Mouse (Mus musculus) MEL (cell line): ENCODE data around the gene Tmem236. TPM values are rescaled to one million over a fixed set of nuclear protein-coding genes. Genes with fewer than 3 reads are reported as not detected.

Source experiments
- DNase-seq: peaks from one replicate; pipeline ENCODE4 v3.0.0; 2011; ENCODE audit warnings: low read depth, low spot score
- H3K27ac ChIP-seq: 2 replicates; pipeline ENCODE4 v1.5.1; 2012; ENCODE audit warnings: low read depth, mild to moderate bottlenecking, control low read depth, low read length, moderate library complexity; ENCODE audit not compliant: control insufficient read depth
- H3K27me3 ChIP-seq, 2 experiments: fragments of 150-350 bp in 1 of 2; sonication (generic) in 1 of 2; 2 replicates each; pipeline ENCODE4 v1.6.1; 2012; ENCODE audit warnings: low read length in 2 of 2, mild to moderate bottlenecking in 2 of 2, improper control_type of control experiment in 1 of 2, moderate library complexity in 1 of 2; ENCODE audit not compliant: insufficient read depth in 2 of 2, control insufficient read depth in 1 of 2
- H3K36me3 ChIP-seq, 2 experiments: 2 replicates each; pipeline ENCODE4 v1.6.1; 2012 to 2014; ENCODE audit warnings: low read length in 2 of 2, improper control_type of control experiment in 1 of 2, inconsistent platforms in 1 of 2, mild to moderate bottlenecking in 1 of 2; ENCODE audit not compliant: insufficient read depth in 2 of 2, control insufficient read depth in 1 of 2
- H3K4me1 ChIP-seq, 2 experiments: fragments of 150-350 bp in 1 of 2; sonication (generic) in 1 of 2; 2 replicates each; pipeline ENCODE4 v1.6.1; 2012; ENCODE audit warnings: low read length in 2 of 2, improper control_type of control experiment in 1 of 2, mild to moderate bottlenecking in 1 of 2; ENCODE audit not compliant: insufficient read depth in 2 of 2, control insufficient read depth in 1 of 2
- H3K4me3 ChIP-seq, 2 experiments: fragments of 150-350 bp in 1 of 2; sonication (generic) in 1 of 2; 2 replicates each; pipeline ENCODE4 v1.5.1; 2012; ENCODE audit warnings: low read depth in 2 of 2, low read length in 2 of 2, mild to moderate bottlenecking in 2 of 2, moderate library complexity in 2 of 2, control low read depth in 1 of 2, improper control_type of control experiment in 1 of 2; ENCODE audit not compliant: control insufficient read depth in 1 of 2, insufficient read depth in 1 of 2
- H3K79me2 ChIP-seq: 2 replicates; pipeline ENCODE4 v1.6.1; 2012; ENCODE audit warnings: mild to moderate bottlenecking, low read length, moderate library complexity; ENCODE audit not compliant: control insufficient read depth, poor library complexity, insufficient read depth
- H3K9ac ChIP-seq: 2 replicates; pipeline ENCODE4 v1.6.1; 2012; ENCODE audit warnings: low read depth, mild to moderate bottlenecking, control low read depth, low read length, moderate library complexity; ENCODE audit not compliant: control insufficient read depth, poor library complexity, severe bottlenecking
- H3K9me3 ChIP-seq: fragments of 150-350 bp; sonication (generic); replicated peaks from 2 replicates; pipeline ENCODE4 v1.6.1; 2012; ENCODE audit warnings: mild to moderate bottlenecking, low read length, improper control_type of control experiment, moderate library complexity; ENCODE audit not compliant: insufficient read depth
- BHLHE40 ChIP-seq: IDR thresholded peaks from 2 replicates; pipeline ENCODE4 v1.6.1; 2012; ENCODE audit warnings: low read depth, mild to moderate bottlenecking, inconsistent platforms, low read length, improper control_type of control experiment, borderline replicate concordance
- CHD2 ChIP-seq: IDR thresholded peaks from 2 replicates; pipeline ENCODE4 v1.6.1; 2011; ENCODE audit warnings: low read length, improper control_type of control experiment
- CTCF ChIP-seq, 3 experiments: IDR thresholded peaks in 2 of 3; conservative IDR thresholded peaks in 1 of 3; 2 replicates each; pipeline ENCODE4 v1.5.1; 2011 to 2012; ENCODE audit warnings: low read length in 3 of 3, low read depth in 2 of 3, mild to moderate bottlenecking in 2 of 3, improper control_type of control experiment in 1 of 3, inconsistent platforms in 1 of 3, mixed read lengths in 1 of 3, moderate library complexity in 1 of 3; ENCODE audit not compliant: control insufficient read depth in 1 of 3, insufficient read depth in 1 of 3, poor library complexity in 1 of 3, severe bottlenecking in 1 of 3
- E2F4 ChIP-seq: IDR thresholded peaks from 2 replicates; pipeline ENCODE4 v1.6.1; 2011; ENCODE audit warnings: low read depth, low read length, improper control_type of control experiment, borderline replicate concordance
- ELF1 ChIP-seq: IDR thresholded peaks from 2 replicates; pipeline ENCODE4 v1.6.1; 2014; ENCODE audit warnings: low read depth, mild to moderate bottlenecking, inconsistent platforms, low read length, improper control_type of control experiment, moderate library complexity
- GABPA ChIP-seq: IDR thresholded peaks from 2 replicates; pipeline ENCODE4 v1.6.1; 2012; ENCODE audit warnings: low read depth, mild to moderate bottlenecking, inconsistent platforms, low read length, improper control_type of control experiment, moderate library complexity
- GATA1 ChIP-seq: IDR thresholded peaks from 2 replicates; pipeline ENCODE4 v1.6.1; 2011; ENCODE audit warnings: low read depth, low read length, improper control_type of control experiment
- HCFC1 ChIP-seq: IDR thresholded peaks from 2 replicates; pipeline ENCODE4 v1.6.1; 2012; ENCODE audit warnings: low read depth, mild to moderate bottlenecking, inconsistent platforms, low read length, improper control_type of control experiment, moderate library complexity
- JUND ChIP-seq: IDR thresholded peaks from 2 replicates; pipeline ENCODE4 v1.6.1; 2011; ENCODE audit warnings: low read depth, mild to moderate bottlenecking, improper control_type of control experiment, low read length
- MAFK ChIP-seq: IDR thresholded peaks from 2 replicates; pipeline ENCODE4 v1.6.1; 2011; ENCODE audit warnings: low read depth, mild to moderate bottlenecking, low read length, improper control_type of control experiment, borderline replicate concordance
- MAX ChIP-seq: IDR thresholded peaks from 2 replicates; pipeline ENCODE4 v1.6.1; 2011; ENCODE audit warnings: low read length, improper control_type of control experiment
- MAZ ChIP-seq: IDR thresholded peaks from 2 replicates; pipeline ENCODE4 v1.6.1; 2012; ENCODE audit warnings: low read depth, mild to moderate bottlenecking, inconsistent platforms, low read length, improper control_type of control experiment
- MYB ChIP-seq: IDR thresholded peaks from 2 replicates; pipeline ENCODE4 v1.6.1; 2011; ENCODE audit warnings: mild to moderate bottlenecking, low read depth, low read length, improper control_type of control experiment
- NRF1 ChIP-seq: IDR thresholded peaks from 2 replicates; pipeline ENCODE4 v1.6.1; 2014; ENCODE audit warnings: low read depth, mild to moderate bottlenecking, inconsistent platforms, low read length, improper control_type of control experiment, moderate library complexity; ENCODE audit not compliant: poor library complexity, insufficient read depth, severe bottlenecking
- POLR2A ChIP-seq, 2 experiments: IDR thresholded peaks; 2 replicates each; pipeline ENCODE4 v1.6.1; 2011 to 2012; ENCODE audit warnings: low read length in 2 of 2, mild to moderate bottlenecking in 2 of 2, control low read depth in 1 of 2, improper control_type of control experiment in 1 of 2, low read depth in 1 of 2, moderate library complexity in 1 of 2; ENCODE audit not compliant: control insufficient read depth in 1 of 2, insufficient read depth in 1 of 2, poor library complexity in 1 of 2
- RAD21 ChIP-seq: IDR thresholded peaks from 2 replicates; pipeline ENCODE4 v1.6.1; 2011; ENCODE audit warnings: mild to moderate bottlenecking, low read depth, low read length, improper control_type of control experiment
- RCOR1 ChIP-seq: IDR thresholded peaks from 2 replicates; pipeline ENCODE4 v1.6.1; 2012; ENCODE audit warnings: low read depth, mild to moderate bottlenecking, inconsistent platforms, low read length, improper control_type of control experiment
- SMC3 ChIP-seq: IDR thresholded peaks from 2 replicates; pipeline ENCODE4 v1.6.1; 2011; ENCODE audit warnings: low read depth, low read length, improper control_type of control experiment
- TBP ChIP-seq: IDR thresholded peaks from 2 replicates; pipeline ENCODE4 v1.8.0; 2011; ENCODE audit warnings: low read depth, low read length, improper control_type of control experiment
- UBTF ChIP-seq: IDR thresholded peaks from 2 replicates; pipeline ENCODE4 v1.6.1; 2012; ENCODE audit warnings: low read depth, mild to moderate bottlenecking, inconsistent platforms, low read length, improper control_type of control experiment, moderate library complexity, borderline replicate concordance; ENCODE audit not compliant: insufficient read depth
- ZC3H11A ChIP-seq: IDR thresholded peaks from 2 replicates; pipeline ENCODE4 v1.6.1; 2012; ENCODE audit warnings: low read depth, mild to moderate bottlenecking, inconsistent platforms, low read length, improper control_type of control experiment
- ZKSCAN1 ChIP-seq: IDR thresholded peaks from 2 replicates; pipeline ENCODE4 v1.6.1; 2012; ENCODE audit warnings: low read depth, mild to moderate bottlenecking, inconsistent platforms, low read length, improper control_type of control experiment, moderate library complexity
- ZMIZ1 ChIP-seq: IDR thresholded peaks from 2 replicates; pipeline ENCODE4 v1.6.1; 2012; ENCODE audit warnings: low read depth, mild to moderate bottlenecking, inconsistent platforms, low read length, improper control_type of control experiment, moderate library complexity
- polyA plus RNA-seq, 2 experiments: library from polyadenylated mRNA; stranded (reverse) in 1 of 2; unstranded in 1 of 2; fragments of >175 nt in 1 of 2; fragments of >200 nt in 1 of 2; gene quantifications; 2 replicates each; pipeline versions ENCODE4 v1.2.1 to v1.2.4; 2012; ENCODE audit warnings: low replicate concordance in 2 of 2, low read depth in 1 of 2; ENCODE audit not compliant: insufficient read length in 2 of 2, insufficient read depth in 1 of 2, missing spikeins in 1 of 2
- total RNA-seq: library from RNA; depleted of rRNA; stranded (reverse); fragments of 300-350 nt; gene quantifications from 2 replicates; pipeline ENCODE4 v1.2.3, GENCODE M21; 2012

Gene Tmem236
- total and polyA plus RNA-seq, 3 experiments, result 0.04 to 0.06 TPM; not detected in 1

- Histone ChIP-seq H3K4me1 (no peaks in the 10 kb centered on the region; a peak in 1 of 4 replicates), H3K9ac (no peak overlapping the region), H3K4me3 (no peak overlapping the region), H3K27me3 (no peaks in the 10 kb centered on the region), H3K79me2 (no peaks in the 10 kb centered on the region), H3K27ac (no peak overlapping the region), H3K9me3 (no peaks in the 10 kb centered on the region), H3K36me3 (peaks cover 2 to 6% of the 10 kb centered on the region in 2 experiments)
- TF ChIP-seq JUND, result no peak
- no peak for DNase-seq
These were observed 15.3 kb upstream of the Tmem236 start for GRCm38 (mm10) chr2:14159047-14159446.

GRCm38 (mm10) chr2:14159756-14160155, 14.6 kb upstream of the Tmem236 start:
- Histone ChIP-seq H3K4me3 (no peak overlapping the region), H3K27me3 (no peaks in the 10 kb centered on the region), H3K9ac (no peak overlapping the region), H3K9me3 (no peaks in the 10 kb centered on the region), H3K27ac (no peak overlapping the region), H3K79me2 (no peaks in the 10 kb centered on the region), H3K36me3 (peaks cover 1 to 2% of the 10 kb centered on the region in 2 experiments), H3K4me1 (no peaks in the 10 kb centered on the region; a peak in 1 of 4 replicates)
- peak; percentile 43 for TF ChIP-seq SMC3
- no peak for TF ChIP-seq GATA1
- peak; percentile 36 for TF ChIP-seq RAD21
- TF ChIP-seq ZC3H11A, result 0 out of 2 replicates have a peak, but pooled peaks have one; percentile 33
- no peak for TF ChIP-seq MAX
- no peak for TF ChIP-seq MYB
- no peak for TF ChIP-seq E2F4
- no peak for TF ChIP-seq GABPA
- peak in 1 of 3 experiments; percentile 26; a peak in 2 of 6 replicates for TF ChIP-seq CTCF (IDR thresholded peaks at IDR 0.05 in 2 of 3, conservative IDR thresholded peaks at IDR 0.05 in 1 of 3; ENCODE audit: control insufficient read depth in 1 of 3, insufficient read depth in 1 of 3, low read depth in 2 of 3, low read length in 3 of 3, poor library complexity in 1 of 3, severe bottlenecking in 1 of 3)
- no peak for TF ChIP-seq UBTF
- DNase-seq, result no peak

- no peak for DNase-seq
These were observed 9.8 kb upstream of the Tmem236 start for GRCm38 (mm10) chr2:14164459-14165030.

More at GRCm38 (mm10) chr2:14164459-14165030, 9.8 kb upstream of the Tmem236 start:
- Histone ChIP-seq H3K36me3 (peaks cover 0 to 2% of the 10 kb centered on the region in 2 experiments; a peak in 2 of 4 replicates), H3K9ac (no peak overlapping the region), H3K79me2 (no peaks in the 10 kb centered on the region), H3K4me3 (no peak overlapping the region), H3K4me1 (no peaks in the 10 kb centered on the region; a peak in 1 of 4 replicates), H3K27ac (no peak overlapping the region), H3K27me3 (no peaks in the 10 kb centered on the region), H3K9me3 (no peaks in the 10 kb centered on the region)
- no peak for TF ChIP-seq CHD2
- no peak for TF ChIP-seq HCFC1
- TF ChIP-seq NRF1, result no peak
- no peak for TF ChIP-seq ZC3H11A
- TF ChIP-seq ZKSCAN1, result no peak
- no peak for TF ChIP-seq MAZ
- no peak for TF ChIP-seq CTCF (IDR thresholded peaks at IDR 0.05 in 2 of 3, conservative IDR thresholded peaks at IDR 0.05 in 1 of 3; ENCODE audit: control insufficient read depth in 1 of 3, insufficient read depth in 1 of 3, low read depth in 2 of 3, low read length in 3 of 3, poor library complexity in 1 of 3, severe bottlenecking in 1 of 3)
- no peak for TF ChIP-seq SMC3
- no peak for TF ChIP-seq GATA1
- TF ChIP-seq JUND, result no peak
- TF ChIP-seq POLR2A (IDR thresholded peaks at IDR 0.05; ENCODE audit: control insufficient read depth in 1 of 2, insufficient read depth in 1 of 2, low read depth in 1 of 2, low read length in 2 of 2, poor library complexity in 1 of 2), result no peak
- TF ChIP-seq ELF1, result no peak
- no peak for TF ChIP-seq E2F4
- no peak for TF ChIP-seq TBP
- no peak for TF ChIP-seq BHLHE40
- TF ChIP-seq RCOR1, result no peak
- no peak for TF ChIP-seq MAFK
- no peak for TF ChIP-seq ZMIZ1
